Mouse (Mus musculus): Measurements from ENCODE around the gene Pitpnc1. TPM values are rescaled to one million over a fixed set of nuclear protein-coding genes. Genes with fewer than 3 reads are reported as not detected.
A peak's percentile ranks its signal among the peaks of the same experiment; 100 is the strongest.
"Not testable (repeated sequence)": the region's sequence is repeated elsewhere in the genome, so short reads cannot be mapped to it uniquely, and the experiment has no call there.

Gene Pitpnc1
- 13.5 and 15.1 TPM in 2 replicates for polyA plus RNA-seq (2015; fragmentation: Nextera tagmentation; extraction: Ambion mirVana)

GRCm38 (mm10) chr11:107470521-107471041 is at the start of gene Pitpnc1:
Gene Pitpnc1 (minus strand): TSS chr11:107470699.
- DNase-seq (ENCODE audit: low spot score) = peak; percentile 91

- DNase-seq (ENCODE audit: low spot score) = no peak
Observed at GRCm38 (mm10) chr11:107518645-107519429, 48.3 kb upstream of the Pitpnc1 start.

- DNase-seq (ENCODE audit: low spot score) = no peak
Observed at GRCm38 (mm10) chr11:107516387-107516786, 45.9 kb upstream of the Pitpnc1 start.

GRCm38 (mm10) chr11:107513047-107513446 is 42.5 kb upstream of the Pitpnc1 start:
- no peak for DNase-seq (ENCODE audit: low spot score)

GRCm38 (mm10) chr11:107511954-107512353 is 41.5 kb upstream of the Pitpnc1 start:
- DNase-seq (ENCODE audit: low spot score) = peak; percentile 83

GRCm38 (mm10) chr11:107510362-107511269 is 40.1 kb upstream of the Pitpnc1 start:
- peak; percentile 20 for DNase-seq (ENCODE audit: low spot score)

- peak; percentile 48 for DNase-seq (ENCODE audit: low spot score)
Observed at GRCm38 (mm10) chr11:107509631-107510338, 39.3 kb upstream of the Pitpnc1 start.

GRCm38 (mm10) chr11:107506260-107506659 is 35.8 kb upstream of the Pitpnc1 start:
- DNase-seq (ENCODE audit: low spot score) = peak; percentile 67

GRCm38 (mm10) chr11:107504364-107504763 is 33.9 kb upstream of the Pitpnc1 start:
- not testable (repeated sequence) for DNase-seq (ENCODE audit: low spot score)

- no peak for DNase-seq (ENCODE audit: low spot score)
Observed at GRCm38 (mm10) chr11:107502801-107503200, 32.3 kb upstream of the Pitpnc1 start.

GRCm38 (mm10) chr11:107484341-107484740 is 13.8 kb upstream of the Pitpnc1 start:
- no peak for DNase-seq (ENCODE audit: low spot score)

- DNase-seq (ENCODE audit: low spot score) = no peak
Observed at GRCm38 (mm10) chr11:107479862-107480203, 9.3 kb upstream of the Pitpnc1 start.

- DNase-seq (ENCODE audit: low spot score) = peak; percentile 98
Observed at GRCm38 (mm10) chr11:107479053-107479861, 8.8 kb upstream of the Pitpnc1 start, which contains the start of gene Psmd12. Gene Psmd12 (plus strand): TSS chr11:107479484.

GRCm38 (mm10) chr11:107473137-107473820 is 2.8 kb upstream of the Pitpnc1 start:
- DNase-seq (ENCODE audit: low spot score) = peak; percentile 87

GRCm38 (mm10) chr11:107472304-107472703 is 1.8 kb upstream of the Pitpnc1 start:
- no peak for DNase-seq (ENCODE audit: low spot score)

GRCm38 (mm10) chr11:107471071-107471720 is 697 bp upstream of the Pitpnc1 start:
- no peak for DNase-seq (ENCODE audit: low spot score)

GRCm38 (mm10) chr11:107469523-107470371 is 752 bp downstream of the Pitpnc1 start:
- DNase-seq (ENCODE audit: low spot score) = peak; percentile 69

- DNase-seq (ENCODE audit: low spot score) = peak; percentile 81
Observed at GRCm38 (mm10) chr11:107469031-107469522, 1.4 kb downstream of the Pitpnc1 start.

Measured in thymus, postnatal 0 days (tissue).